Mouse (Mus musculus) cortical plate, adult 2 months (tissue): ENCODE measurements at regions not wholly inside any gene's neighbourhood (a gene's known extent, or its start where the extent isn't known, plus 50 kb on each side); places are given as distances from the start of the nearest gene placed in this dataset.

Experiments
- CTCF ChIP-seq: fragments of 200-500 bp; IDR thresholded peaks from 2 replicates; pipeline ENCODE4 v1.5.1; 2011; ENCODE audit warnings: mild to moderate bottlenecking, control low read depth, low read length; ENCODE audit not compliant: insufficient read depth; ENCODE audit errors: extremely low read depth
- POLR2A ChIP-seq: fragments of 200-500 bp; IDR thresholded peaks from 2 replicates; pipeline ENCODE4 v1.6.1; 2011; ENCODE audit warnings: mild to moderate bottlenecking, low read length, control low read depth; ENCODE audit not compliant: insufficient read depth; ENCODE audit errors: extremely low read depth

DNA sequence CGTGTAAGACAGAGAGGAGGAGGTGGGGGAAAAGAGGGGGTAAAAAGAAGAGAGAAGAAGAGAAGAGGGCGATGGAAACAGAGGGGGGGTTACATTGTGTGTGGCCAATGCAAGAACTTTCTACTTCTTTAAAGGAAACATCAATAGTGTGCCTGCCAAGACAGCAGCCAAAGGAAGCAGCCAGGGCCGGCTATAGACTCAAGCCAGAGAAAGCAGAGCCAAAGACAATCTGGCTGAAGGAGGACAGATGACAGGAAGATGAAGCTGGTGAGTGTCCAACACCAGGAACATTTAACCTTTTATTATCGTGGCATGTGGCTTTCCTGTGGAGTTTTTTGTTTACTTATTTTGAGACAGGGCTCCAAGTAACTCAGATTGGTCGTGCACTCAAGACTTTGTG is 152.1 kb upstream of the Jmjd1c start:
- no peak for TF ChIP-seq POLR2A
- TF ChIP-seq CTCF, result no peak
